Mouse (Mus musculus) liver, postnatal 0 days (tissue): ENCODE data around the gene Dnajb7. TPM values are rescaled to one million over a fixed set of nuclear protein-coding genes. Genes with fewer than 3 reads are reported as not detected.

Experiments used
- ATAC-seq: fragments of 200-750 bp; cut with Nextera tagmentation; 2 replicates; pipeline ENCODE4 v1.8.0; 2017; ENCODE audit warnings: mild to moderate bottlenecking, moderate library complexity
- DNase-seq: peaks from one replicate; pipeline ENCODE4 v3.0.0-alpha.2; 2016
- H3K27ac ChIP-seq: fragments of 300-500 bp; sonication (generic); 2 replicates; pipeline ENCODE4 v1.5.1; 2014; ENCODE audit warnings: antibody characterized with exemption, moderate library complexity, mild to moderate bottlenecking, low read depth
- H3K27me3 ChIP-seq: fragments of 300-500 bp; sonication (generic); 2 replicates; pipeline ENCODE4 v1.6.1; 2014; ENCODE audit warnings: low read length, control low read depth, mixed read lengths; ENCODE audit not compliant: insufficient read depth
- H3K36me3 ChIP-seq: fragments of 300-500 bp; sonication (generic); replicated peaks from 2 replicates; pipeline ENCODE4 v1.6.1; 2014; ENCODE audit warnings: mild to moderate bottlenecking, control low read depth, low read length, moderate library complexity, mixed read lengths; ENCODE audit not compliant: insufficient read depth
- H3K4me1 ChIP-seq: fragments of 300-500 bp; sonication (generic); 2 replicates; pipeline ENCODE4 v1.6.1; 2014; ENCODE audit warnings: antibody characterized with exemption, mild to moderate bottlenecking, control low read depth; ENCODE audit not compliant: insufficient read depth
- H3K4me2 ChIP-seq: fragments of 300-500 bp; sonication (generic); 2 replicates; pipeline ENCODE4 v1.6.1; 2014; ENCODE audit warnings: low read depth, mild to moderate bottlenecking, low read length, moderate library complexity, mixed read lengths
- H3K4me3 ChIP-seq: fragments of 300-500 bp; sonication (generic); 2 replicates; pipeline ENCODE4 v1.5.1; 2014; ENCODE audit warnings: low read depth, low read length
- H3K9ac ChIP-seq: fragments of 300-500 bp; sonication (generic); replicated peaks from 2 replicates; pipeline ENCODE4 v1.6.1; 2014; ENCODE audit warnings: mild to moderate bottlenecking, moderate library complexity
- H3K9me3 ChIP-seq: fragments of 300-500 bp; sonication (generic); 2 replicates; pipeline ENCODE4 v1.6.1; 2016; ENCODE audit warnings: mild to moderate bottlenecking, control low read depth, low read length, mixed read lengths
- CTCF ChIP-seq: sonication (generic); IDR thresholded peaks from 2 replicates; pipeline ENCODE4 v1.5.1; 2016; ENCODE audit warnings: antibody characterized with exemption, low read depth
- EP300 ChIP-seq: IDR thresholded peaks from 2 replicates; pipeline ENCODE4 v1.6.1; 2016; ENCODE audit warnings: antibody characterized with exemption, low read depth, mild to moderate bottlenecking
- WGBS: fragments of 180-500 bp; shearing (Covaris S2); extraction: QIAGEN DNeasy Blood & Tissue Kit; methylation state at CpG from one replicate; pipeline ENCODE4 v1.1.7; 2014; ENCODE audit not compliant: insufficient replicate concordance; 5-methylcytosine and 5-hydroxymethylcytosine counted together
- polyA plus RNA-seq: library from polyadenylated mRNA; unstranded; fragments of >200 nt; fragmentation: Nextera tagmentation; extraction: Ambion mirVana; gene quantifications from 2 replicates; pipeline ENCODE4 v1.2.1, GENCODE M21; 2015

Dnajb7 gene
- polyA plus RNA-seq, 1 experiment from 2014 or later = 0.40 TPM

DNA sequence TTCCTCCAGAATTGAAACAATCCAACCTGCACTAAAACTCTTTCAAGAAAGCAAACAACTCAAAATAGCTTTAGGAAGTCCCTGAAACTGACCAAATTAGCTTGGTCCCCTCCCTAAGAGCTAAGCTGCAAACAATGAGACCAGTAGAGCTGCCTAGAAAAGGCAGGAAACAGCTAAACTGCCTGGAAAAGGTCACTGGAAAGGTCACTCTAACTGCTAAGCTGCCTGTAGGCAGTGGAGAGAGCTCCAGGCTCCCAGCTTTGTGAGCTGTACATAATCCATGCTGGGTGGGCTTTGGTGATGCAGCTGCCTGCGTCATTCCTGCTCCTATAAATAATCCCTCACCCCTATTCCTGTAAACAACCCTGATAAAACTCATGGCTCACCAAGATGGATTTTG lies 37.7 kb downstream of the Dnajb7 start:
- 79% methylated on average over 1 of the region's 1 CpGs for WGBS
- DNase-seq = no peak
- no peak for ATAC-seq
- peaks cover 54% of the 10 kb centered on the region for H3K36me3 ChIP-seq
- H3K9ac ChIP-seq = no peak overlapping the region
- no peaks in the 10 kb centered on the region for H3K27me3 ChIP-seq
- no peak overlapping the region for H3K4me3 ChIP-seq
- H3K4me2 ChIP-seq = no peak overlapping the region
- TF ChIP-seq CTCF = no peak
- TF ChIP-seq EP300 = no peak
- no peaks in the 10 kb centered on the region for H3K9me3 ChIP-seq
- H3K4me1 ChIP-seq = peaks cover 2% of the 10 kb centered on the region; the same call in 1 of the 2 replicates
- no peak overlapping the region for H3K27ac ChIP-seq

DNA sequence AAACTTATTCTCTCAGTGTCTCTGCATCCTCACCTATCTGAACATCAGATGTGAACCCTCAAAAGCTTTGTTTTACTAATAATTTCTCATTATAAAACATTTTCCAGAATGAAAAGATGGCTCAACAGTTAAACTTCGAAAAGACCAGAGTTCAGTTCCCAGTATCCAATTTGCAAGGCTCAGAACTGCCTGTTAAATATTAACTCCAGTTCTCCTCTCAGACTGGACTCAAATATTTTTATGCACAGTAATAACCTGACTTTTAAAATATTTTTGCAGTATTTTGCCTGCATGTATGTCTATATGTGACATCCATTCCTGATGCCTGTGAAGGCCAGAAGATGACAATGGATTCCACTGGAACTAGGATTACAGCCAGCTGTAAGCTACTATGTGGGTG lies 39.5 kb downstream of the Dnajb7 start:
- Histone ChIP-seq H3K4me2 (no peak overlapping the region), H3K36me3 (peaks cover 54% of the 10 kb centered on the region), H3K4me3 (no peak overlapping the region), H3K4me1 (peaks cover 2% of the 10 kb centered on the region; the same call in 1 of the 2 replicates), H3K27ac (no peak overlapping the region), H3K27me3 (no peaks in the 10 kb centered on the region), H3K9ac (no peak overlapping the region), H3K9me3 (no peaks in the 10 kb centered on the region)
- TF ChIP-seq CTCF (no peak), EP300 (no peak)
- DNase-seq = no peak
- WGBS = 59% methylated on average over 1 of the region's 1 CpGs
- ATAC-seq = no peak

DNA sequence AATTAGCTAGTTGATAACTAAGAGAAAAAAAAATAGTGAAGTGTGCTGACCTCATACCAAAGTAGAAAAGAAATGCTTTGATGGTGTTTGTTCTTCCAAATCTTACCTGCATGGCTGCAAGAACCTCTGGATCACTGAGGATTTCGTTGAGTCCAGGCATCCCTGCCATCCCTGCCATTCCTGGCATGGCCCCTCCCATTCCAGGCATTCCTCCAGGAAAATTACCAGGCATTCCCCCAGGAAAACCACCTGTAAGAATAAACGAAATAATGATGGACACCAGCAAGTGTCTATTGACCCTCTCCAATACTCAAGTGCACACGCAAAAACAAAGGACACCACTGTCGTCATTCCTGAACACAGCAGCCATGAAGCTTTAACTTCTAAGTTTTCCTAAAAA lies 41.9 kb downstream of the Dnajb7 start:
- WGBS = 78% methylated on average over 4 of the region's 4 CpGs
- Histone ChIP-seq H3K27ac (no peak overlapping the region), H3K4me2 (no peak overlapping the region), H3K36me3 (peaks cover 36% of the 10 kb centered on the region), H3K4me3 (no peak overlapping the region), H3K9ac (no peak overlapping the region), H3K9me3 (no peaks in the 10 kb centered on the region), H3K4me1 (peaks cover 20% of the 10 kb centered on the region), H3K27me3 (no peaks in the 10 kb centered on the region)
- ATAC-seq (no peak), DNase-seq (no peak)
- TF ChIP-seq CTCF = no peak

DNA sequence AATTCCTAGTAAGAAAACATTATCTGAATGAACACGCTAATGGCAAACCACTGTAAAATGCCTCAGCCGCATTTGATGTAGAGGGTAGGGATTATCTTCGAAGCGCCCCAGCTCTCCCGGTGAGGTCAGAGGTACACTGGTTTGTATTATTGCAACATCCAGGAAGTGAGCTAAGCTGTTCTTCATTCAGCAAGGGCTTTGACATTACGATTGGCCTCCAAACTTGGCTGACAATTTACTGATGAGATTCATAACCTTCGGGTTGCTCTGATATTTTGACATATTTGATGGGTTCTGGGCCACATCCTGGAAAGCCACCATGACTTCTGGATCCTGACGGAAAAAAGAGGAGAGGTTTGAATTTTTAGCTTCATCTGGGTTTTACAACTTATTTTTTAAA lies 42.9 kb downstream of the Dnajb7 start:
- Histone ChIP-seq H3K27me3 (no peaks in the 10 kb centered on the region), H3K4me3 (no peak overlapping the region), H3K36me3 (peaks cover 27% of the 10 kb centered on the region), H3K9me3 (no peaks in the 10 kb centered on the region), H3K9ac (no peak overlapping the region), H3K27ac (0 out of 2 replicates have a peak overlapping the region, but pooled peaks have one; percentile 1), H3K4me1 (peaks cover 24% of the 10 kb centered on the region), H3K4me2 (no peak overlapping the region)
- no peak for ATAC-seq
- peak; percentile 22 for DNase-seq
- TF ChIP-seq EP300 (0 out of 2 replicates have a peak, but pooled peaks have one; percentile 26), CTCF (no peak)
- 41% methylated on average over 8 of the region's 8 CpGs for WGBS

DNA sequence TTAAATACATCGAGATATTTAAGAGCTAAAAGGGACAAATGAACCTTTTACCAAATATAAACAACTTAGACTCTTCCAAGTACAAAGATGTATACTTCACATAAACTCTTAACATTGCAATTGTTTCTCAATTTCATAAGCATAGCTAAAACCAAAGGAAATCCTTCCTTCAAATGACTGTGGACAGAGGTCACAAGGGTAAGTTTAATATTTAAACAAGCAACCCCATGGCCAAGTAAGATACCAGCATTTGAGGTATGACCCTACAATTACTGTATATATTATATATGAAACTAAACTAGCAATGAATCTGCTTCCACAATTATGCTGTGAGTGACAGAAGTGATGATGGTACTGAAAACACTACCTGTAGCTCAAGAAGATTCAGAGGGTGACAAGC lies 43.8 kb downstream of the Dnajb7 start:
- H3K27me3 ChIP-seq = no peaks in the 10 kb centered on the region
- H3K36me3 ChIP-seq = peaks cover 25% of the 10 kb centered on the region
- DNase-seq (no peak), ATAC-seq (no peak)
- no peak overlapping the region for H3K9ac ChIP-seq
- no peak overlapping the region for H3K27ac ChIP-seq
- WGBS = 71% methylated on average over 1 of the region's 1 CpGs
- H3K4me2 ChIP-seq = no peak overlapping the region
- H3K4me1 ChIP-seq = peaks cover 32% of the 10 kb centered on the region
- no peaks in the 10 kb centered on the region for H3K9me3 ChIP-seq
- no peak overlapping the region for H3K4me3 ChIP-seq
- TF ChIP-seq EP300 = no peak

DNA sequence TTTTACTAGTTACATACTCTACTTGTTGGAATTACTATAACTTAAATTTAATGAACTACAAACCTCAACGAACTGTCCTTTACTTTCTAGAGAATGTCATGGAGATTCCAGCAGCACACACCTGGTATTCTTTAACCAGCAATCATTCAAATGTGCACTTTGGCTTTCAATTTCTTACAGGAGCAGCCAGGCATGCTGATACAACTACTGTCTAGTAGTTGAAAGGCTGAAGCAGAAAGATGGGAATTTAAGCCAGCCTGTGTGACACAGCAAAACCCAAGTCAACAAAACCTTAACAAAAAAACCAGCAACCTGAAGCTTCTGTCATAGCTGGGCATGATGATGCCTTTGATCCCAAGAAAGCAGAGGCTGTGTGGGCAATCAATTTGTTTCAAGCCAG lies 45.6 kb downstream of the Dnajb7 start:
- H3K9ac ChIP-seq = no peak overlapping the region
- no peak for ATAC-seq
- H3K4me1 ChIP-seq = peaks cover 41% of the 10 kb centered on the region
- DNase-seq = no peak
- H3K9me3 ChIP-seq = no peaks in the 10 kb centered on the region
- no peak overlapping the region for H3K4me3 ChIP-seq
- WGBS = 57% methylated on average over 1 of the region's 1 CpGs
- TF ChIP-seq CTCF (no peak), EP300 (no peak)
- peaks cover 21% of the 10 kb centered on the region for H3K36me3 ChIP-seq
- peak overlapping the region; percentile 49; the same call in 1 of the 2 replicates for H3K27ac ChIP-seq
- no peaks in the 10 kb centered on the region for H3K27me3 ChIP-seq
- no peak overlapping the region for H3K4me2 ChIP-seq
